Mouse (Mus musculus): Measurements from ENCODE around the gene Unc13c. TPM values are rescaled to one million over a fixed set of nuclear protein-coding genes. Genes with fewer than 3 reads are reported as not detected.

The Unc13c gene
- polyA plus RNA-seq, 1 experiment, result 0.10 TPM

DNA sequence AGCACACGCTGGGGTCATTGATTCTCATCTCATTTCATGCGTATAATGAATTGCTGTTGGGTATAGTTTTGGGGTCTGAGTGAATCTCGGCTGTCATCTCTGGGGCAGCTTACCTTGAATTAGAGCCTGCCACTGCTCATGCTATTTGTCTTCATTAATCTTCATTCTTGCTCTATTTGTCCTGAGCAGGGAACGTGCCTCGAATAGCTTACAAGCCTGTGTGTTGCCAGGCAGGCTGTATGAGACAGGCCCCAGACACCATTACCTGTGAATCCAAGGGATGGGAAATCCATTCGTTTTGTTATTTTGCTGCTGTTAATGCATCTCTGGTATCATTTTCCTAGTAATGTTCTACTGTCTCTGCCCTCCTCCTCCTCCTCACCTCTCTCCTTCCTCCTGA, 518.8 kb downstream of the Unc13c start:
- Histone ChIP-seq H3K4me1 (ENCODE audit: control insufficient read depth, insufficient read depth, low read length) (no peaks in the 10 kb centered on the region), H3K27ac (ENCODE audit: insufficient read depth, low read length) (no peak overlapping the region), H3K9me3 (replicated peaks; ENCODE audit: control insufficient read depth, insufficient read depth, low read length, poor library complexity, severe bottlenecking) (no peaks in the 10 kb centered on the region; the same call in 1 of the 2 replicates), H3K27me3 (ENCODE audit: control insufficient read depth, insufficient read depth, low read length, poor library complexity, severe bottlenecking) (no peaks in the 10 kb centered on the region), H3K4me3 (ENCODE audit: low read depth, low read length) (no peak overlapping the region), H3K36me3 (ENCODE audit: control insufficient read depth, insufficient read depth, low read length, poor library complexity, severe bottlenecking) (no peaks in the 10 kb centered on the region), H3K9ac (ENCODE audit: low read depth, poor library complexity, severe bottlenecking) (no peak overlapping the region)
- no peak for TF ChIP-seq CTCF (IDR thresholded peaks at IDR 0.05; ENCODE audit: low read depth, low read length)
- no peak for TF ChIP-seq EP300 (IDR thresholded peaks at IDR 0.05; ENCODE audit: insufficient read depth, low read depth, low read length)
- no peak for TF ChIP-seq POLR2A (IDR thresholded peaks at IDR 0.05; ENCODE audit: insufficient read depth, low read length)

DNA sequence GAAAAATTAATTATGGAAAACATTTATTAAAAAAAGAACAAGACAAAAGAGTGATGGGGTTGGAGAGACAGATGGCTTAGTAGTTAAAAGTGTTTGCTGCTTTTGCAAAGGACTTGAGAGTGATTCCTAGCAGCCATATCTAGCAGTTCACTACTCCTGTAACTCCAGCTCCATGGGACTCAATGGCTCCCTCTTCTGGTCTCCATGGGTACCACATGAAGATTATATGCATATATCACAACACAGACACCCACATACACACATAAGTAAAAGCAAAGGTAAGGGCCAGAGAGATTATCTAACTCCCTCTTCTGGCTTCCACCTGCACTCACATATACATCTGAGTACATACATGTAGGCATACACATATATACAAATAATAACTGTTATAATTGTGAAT, 519.5 kb downstream of the Unc13c start:
- H3K9me3 ChIP-seq (replicated peaks; ENCODE audit: control insufficient read depth, insufficient read depth, low read length, poor library complexity, severe bottlenecking), result no peaks in the 10 kb centered on the region; the same call in 1 of the 2 replicates
- H3K27ac ChIP-seq (ENCODE audit: insufficient read depth, low read length), result no peak overlapping the region
- H3K9ac ChIP-seq (ENCODE audit: low read depth, poor library complexity, severe bottlenecking), result no peak overlapping the region
- H3K4me3 ChIP-seq (ENCODE audit: low read depth, low read length), result no peak overlapping the region
- no peaks in the 10 kb centered on the region for H3K27me3 ChIP-seq (ENCODE audit: control insufficient read depth, insufficient read depth, low read length, poor library complexity, severe bottlenecking)
- no peaks in the 10 kb centered on the region for H3K36me3 ChIP-seq (ENCODE audit: control insufficient read depth, insufficient read depth, low read length, poor library complexity, severe bottlenecking)
- TF ChIP-seq CTCF (IDR thresholded peaks at IDR 0.05; ENCODE audit: low read depth, low read length), result no peak
- no peak for TF ChIP-seq EP300 (IDR thresholded peaks at IDR 0.05; ENCODE audit: insufficient read depth, low read depth, low read length)
- no peak for TF ChIP-seq POLR2A (IDR thresholded peaks at IDR 0.05; ENCODE audit: insufficient read depth, low read length)
- H3K4me1 ChIP-seq (ENCODE audit: control insufficient read depth, insufficient read depth, low read length), result no peaks in the 10 kb centered on the region

DNA sequence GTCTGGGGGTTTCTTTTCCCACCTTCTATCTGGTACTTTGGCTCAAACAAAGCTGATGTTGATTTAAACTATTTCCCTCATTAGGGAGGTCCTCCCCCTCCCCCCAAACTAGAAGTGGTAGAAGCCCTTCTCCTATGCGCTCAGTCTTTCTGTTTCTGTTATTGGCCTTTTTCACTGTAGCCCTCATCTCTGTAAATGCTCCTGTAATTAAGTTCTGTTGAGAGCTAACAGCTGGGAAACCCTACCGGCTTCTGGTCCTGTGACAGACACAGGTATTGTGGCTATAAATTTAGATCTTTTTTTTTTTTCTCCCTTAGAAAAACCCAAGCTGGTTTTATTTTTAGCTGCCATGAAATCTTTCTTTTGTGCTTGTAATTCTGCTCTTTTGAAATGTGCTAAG, 536.8 kb downstream of the Unc13c start:
- no peak for TF ChIP-seq EP300 (IDR thresholded peaks at IDR 0.05; ENCODE audit: insufficient read depth, low read depth, low read length)
- no peak for TF ChIP-seq POLR2A (IDR thresholded peaks at IDR 0.05; ENCODE audit: insufficient read depth, low read length)
- no peak for TF ChIP-seq CTCF (IDR thresholded peaks at IDR 0.05; ENCODE audit: low read depth, low read length)
- no peaks in the 10 kb centered on the region for H3K4me1 ChIP-seq (ENCODE audit: control insufficient read depth, insufficient read depth, low read length)
- H3K27me3 ChIP-seq (ENCODE audit: control insufficient read depth, insufficient read depth, low read length, poor library complexity, severe bottlenecking), result no peaks in the 10 kb centered on the region; the same call in 1 of the 2 replicates
- H3K4me3 ChIP-seq (ENCODE audit: low read depth, low read length), result no peak overlapping the region
- no peaks in the 10 kb centered on the region for H3K36me3 ChIP-seq (ENCODE audit: control insufficient read depth, insufficient read depth, low read length, poor library complexity, severe bottlenecking)
- H3K9ac ChIP-seq (ENCODE audit: low read depth, poor library complexity, severe bottlenecking), result no peak overlapping the region
- no peaks in the 10 kb centered on the region for H3K9me3 ChIP-seq (replicated peaks; ENCODE audit: control insufficient read depth, insufficient read depth, low read length, poor library complexity, severe bottlenecking)
- H3K27ac ChIP-seq (ENCODE audit: insufficient read depth, low read length), result no peak overlapping the region

Other genes with a start within 250 kb of the Unc13c start
- 2.0 and 3.0 TPM in 2 replicates for gene Wdr72, start 141.4 kb upstream of the Unc13c start, polyA plus RNA-seq (2011; ENCODE audit: insufficient read depth, insufficient read length, low read depth, missing spikeins)

Measured in ES-Bruce4 (cell line).